Mouse (Mus musculus): ENCODE measurements at regions not wholly inside any gene's neighbourhood (a gene's known extent, or its start where the extent isn't known, plus 50 kb on each side); places are given as distances from the start of the nearest gene placed in this dataset.

- in situ Hi-C loops (cut with MseI, MboI), result no loop called here
Measured at GRCm38 (mm10) chr1:185836632-185837281, 280.4 kb downstream of the Lyplal1 start.

GRCm38 (mm10) chr1:185842481-185842880 lies 274.6 kb downstream of the Lyplal1 start:
- in situ Hi-C loops (cut with MseI, MboI), result no loop called here

GRCm38 (mm10) chr1:185847161-185847560 lies 269.9 kb downstream of the Lyplal1 start:
- in situ Hi-C loops (cut with MseI, MboI), result no loop called here

- in situ Hi-C loops (cut with MseI, MboI), result no loop called here
Measured at GRCm38 (mm10) chr1:185850590-185850989, 266.5 kb downstream of the Lyplal1 start.

- in situ Hi-C loops (cut with MseI, MboI), result no loop called here
Measured at GRCm38 (mm10) chr1:185851262-185851893, 265.7 kb downstream of the Lyplal1 start.

- in situ Hi-C loops (cut with MseI, MboI), result no loop called here
Measured at GRCm38 (mm10) chr1:185861692-185862091, 255.4 kb downstream of the Lyplal1 start.

GRCm38 (mm10) chr1:185865945-185866344 lies 251.2 kb downstream of the Lyplal1 start:
- in situ Hi-C loops (cut with MseI, MboI), result no loop called here

- in situ Hi-C loops (cut with MseI, MboI), result no loop called here
Measured at GRCm38 (mm10) chr1:185866612-185867011, 250.5 kb downstream of the Lyplal1 start.

- in situ Hi-C loops (cut with MseI, MboI), result no loop called here
Measured at GRCm38 (mm10) chr1:185867018-185867417, 250.1 kb downstream of the Lyplal1 start.

GRCm38 (mm10) chr1:185868721-185869120 lies 248.4 kb downstream of the Lyplal1 start:
- in situ Hi-C loops (cut with MseI, MboI), result no loop called here

- in situ Hi-C loops (cut with MseI, MboI), result no loop called here
Measured at GRCm38 (mm10) chr1:185887031-185887430, 230.1 kb downstream of the Lyplal1 start.

GRCm38 (mm10) chr1:185891814-185892213 lies 225.3 kb downstream of the Lyplal1 start:
- in situ Hi-C loops (cut with MseI, MboI), result no loop called here

- in situ Hi-C loops (cut with MseI, MboI), result no loop called here
Measured at GRCm38 (mm10) chr1:185893421-185893820, 223.7 kb downstream of the Lyplal1 start.

- in situ Hi-C loops (cut with MseI, MboI), result no loop called here
Measured at GRCm38 (mm10) chr1:185898475-185898874, 218.6 kb downstream of the Lyplal1 start.

- in situ Hi-C loops (cut with MseI, MboI), result no loop called here
Measured at GRCm38 (mm10) chr1:185900316-185900715, 216.8 kb downstream of the Lyplal1 start.

GRCm38 (mm10) chr1:185902395-185902794 lies 214.7 kb downstream of the Lyplal1 start:
- in situ Hi-C loops (cut with MseI, MboI), result no loop called here

GRCm38 (mm10) chr1:185905666-185906065 lies 211.4 kb downstream of the Lyplal1 start:
- in situ Hi-C loops (cut with MseI, MboI), result no loop called here

- in situ Hi-C loops (cut with MseI, MboI), result no loop called here
Measured at GRCm38 (mm10) chr1:185915579-185915978, 201.5 kb downstream of the Lyplal1 start.

- in situ Hi-C loops (cut with MseI, MboI), result no loop called here
Measured at GRCm38 (mm10) chr1:185918663-185919062, 198.4 kb downstream of the Lyplal1 start.

GRCm38 (mm10) chr1:185923723-185924122 lies 193.4 kb downstream of the Lyplal1 start:
- in situ Hi-C loops (cut with MseI, MboI), result no loop called here

- in situ Hi-C loops (cut with MseI, MboI), result no loop called here
Measured at GRCm38 (mm10) chr1:185929000-185929399, 188.1 kb downstream of the Lyplal1 start.

- in situ Hi-C loops (cut with MseI, MboI), result no loop called here
Measured at GRCm38 (mm10) chr1:185929761-185930160, 187.3 kb downstream of the Lyplal1 start.

GRCm38 (mm10) chr1:185933623-185934022 lies 183.5 kb downstream of the Lyplal1 start:
- in situ Hi-C loops (cut with MseI, MboI), result no loop called here
